Mouse (Mus musculus) bone marrow, adult 2 months (tissue): Measurements from ENCODE around the gene Gm8332. TPM values are rescaled to one million over a fixed set of nuclear protein-coding genes. Genes with fewer than 3 reads are reported as not detected.
"Not testable (repeated sequence)": the region's sequence is repeated elsewhere in the genome, so short reads cannot be mapped to it uniquely, and the experiment has no call there.

Experiments
- H3K27ac ChIP-seq: fragments of 200-500 bp; 2 replicates; pipeline ENCODE4 v1.5.1; 2012; ENCODE audit warnings: low read depth, mild to moderate bottlenecking, control low read depth, inconsistent platforms, low read length; ENCODE audit not compliant: control insufficient read depth, poor library complexity, insufficient read depth
- H3K4me1 ChIP-seq: fragments of 200-500 bp; 2 replicates; pipeline ENCODE4 v1.6.1; 2011; ENCODE audit warnings: low read length; ENCODE audit not compliant: control insufficient read depth, insufficient read depth
- H3K4me3 ChIP-seq: fragments of 200-500 bp; replicated peaks from 2 replicates; pipeline ENCODE3; 2011; ENCODE audit warnings: mild to moderate bottlenecking, low read depth, low read length, control low read depth; ENCODE audit not compliant: control insufficient read depth
- CTCF ChIP-seq: fragments of 200-500 bp; IDR thresholded peaks from 2 replicates; pipeline ENCODE4 v1.5.1; 2011; ENCODE audit warnings: low read length, control low read depth; ENCODE audit not compliant: control insufficient read depth, insufficient read depth
- POLR2A ChIP-seq: fragments of 200-500 bp; IDR thresholded peaks from 2 replicates; pipeline ENCODE4 v1.6.1; 2011; ENCODE audit warnings: low read depth, mild to moderate bottlenecking, control low read depth, low read length, borderline replicate concordance; ENCODE audit not compliant: control insufficient read depth
- WGBS: fragments of 180-500 bp; shearing (Covaris S2); methylation state at CpG from one replicate; pipeline ENCODE4 v1.1.7; 2018; 5-methylcytosine and 5-hydroxymethylcytosine counted together
- polyA plus RNA-seq: library from polyadenylated mRNA; stranded (reverse); fragments of >200 nt; gene quantifications from 2 replicates; pipeline ENCODE4 v1.2.4, GENCODE M21; 2011; ENCODE audit warnings: low replicate concordance; ENCODE audit not compliant: missing spikeins, insufficient read depth, insufficient read length

Gm8332 gene
- polyA plus RNA-seq, 1 experiment: not detected

DNA sequence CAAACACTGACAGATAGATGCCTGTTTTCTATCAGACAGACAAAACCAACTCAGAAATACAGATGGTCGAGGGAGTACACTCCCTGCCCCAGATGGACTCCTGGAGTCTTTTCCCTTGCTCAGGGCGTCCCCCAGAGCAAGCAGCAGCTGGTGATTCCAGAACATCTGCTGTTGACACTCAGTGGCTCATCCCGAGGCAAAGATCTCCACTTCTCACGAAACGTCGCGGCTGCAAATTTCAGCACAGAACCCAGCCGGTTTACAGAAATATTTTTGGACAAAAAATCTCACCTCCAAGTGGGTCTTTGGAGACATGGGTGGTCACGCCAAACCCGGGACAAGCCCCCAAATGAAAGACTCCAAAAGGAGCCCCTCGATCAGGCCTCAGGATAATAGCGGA lies 35.3 kb downstream of the Gm8332 start:
- 81% methylated on average over 12 of the region's 12 CpGs for WGBS
- no peaks in the 10 kb centered on the region for H3K4me1 ChIP-seq
- no peak overlapping the region for H3K27ac ChIP-seq
- no peak for TF ChIP-seq POLR2A
- no peak for TF ChIP-seq CTCF
- no peak overlapping the region for H3K4me3 ChIP-seq

DNA sequence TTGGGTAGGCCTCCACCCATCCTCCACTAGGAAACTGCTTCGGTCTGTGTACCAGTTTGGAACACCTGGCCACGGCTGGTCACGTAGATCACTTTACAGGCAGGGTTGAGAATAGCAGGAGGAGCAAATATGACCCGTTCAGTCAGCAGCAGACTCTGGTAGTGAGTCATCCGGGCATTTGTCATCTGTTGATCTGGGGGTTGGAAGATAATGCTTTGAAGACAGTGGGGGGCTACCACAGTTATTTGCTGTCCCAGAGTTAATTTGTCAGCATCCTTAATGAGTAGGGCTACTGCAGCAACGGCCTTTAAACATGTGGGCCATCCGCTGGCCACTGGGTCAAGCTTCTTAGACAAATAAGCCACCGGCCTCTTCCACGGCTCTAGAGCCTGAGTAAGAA lies 38.4 kb downstream of the Gm8332 start:
- H3K4me3 ChIP-seq, H3K27ac ChIP-seq, H3K4me1 ChIP-seq: not testable (repeated sequence)
- WGBS: 80% methylated on average over 9 of the region's 9 CpGs

GRCm38 (mm10) chr12:88202856-88203255 lies 47.0 kb downstream of the Gm8332 start:
- TF ChIP-seq CTCF (no peak), POLR2A (no peak)
- H3K4me1 ChIP-seq: no peaks in the 10 kb centered on the region
- WGBS: 75% methylated on average over 2 of the region's 2 CpGs
- H3K27ac ChIP-seq: no peak overlapping the region
- H3K4me3 ChIP-seq: no peak overlapping the region

Other genes starting within 250 kb of the Gm8332 start
- gene Gm2075, start 238.3 kb downstream of the Gm8332 start, polyA plus RNA-seq: not detected in 2 replicates
- gene Gm6803, start 231.3 kb downstream of the Gm8332 start, polyA plus RNA-seq: not detected in 2 replicates
- gene Gm2056, start 223.1 kb downstream of the Gm8332 start, polyA plus RNA-seq: not detected in 2 replicates
- gene Gm16368, start 166.4 kb downstream of the Gm8332 start, polyA plus RNA-seq: not detected in 2 replicates
- not detected in 2 replicates for gene Gm10436, start 68.0 kb downstream of the Gm8332 start, polyA plus RNA-seq
- gene Gm5662, start 24.4 kb upstream of the Gm8332 start, polyA plus RNA-seq: not detected in 2 replicates
- not detected in 2 replicates for gene Gm5039, start 73.9 kb upstream of the Gm8332 start, polyA plus RNA-seq
- gene Adck1, start 110.5 kb upstream of the Gm8332 start, polyA plus RNA-seq: 3.0 and 5.9 TPM in 2 replicates